Mouse (Mus musculus) kidney, adult 11 months (tissue): ENCODE data around the gene Eefsec.
A peak's percentile ranks its signal among the peaks of the same experiment; 100 is the strongest.

Experiments
- DNase-seq: peaks from one replicate; pipeline ENCODE4 v3.0.0; 2022

Gene Eefsec

GRCm38 (mm10) chr6:88254082-88254481, 192.3 kb downstream of the Eefsec start:
- DNase-seq, result no peak

GRCm38 (mm10) chr6:88251798-88252478, 194.4 kb downstream of the Eefsec start:
- DNase-seq, result no peak

- no peak for DNase-seq
Observed at GRCm38 (mm10) chr6:88251396-88251795, 194.9 kb downstream of the Eefsec start.

- DNase-seq, result no peak
Observed at GRCm38 (mm10) chr6:88249231-88249630, 197.1 kb downstream of the Eefsec start.

- DNase-seq, result peak; percentile 56
Observed at GRCm38 (mm10) chr6:88242604-88243003, 203.7 kb downstream of the Eefsec start.

GRCm38 (mm10) chr6:88236513-88236912, 209.8 kb downstream of the Eefsec start:
- no peak for DNase-seq

- no peak for DNase-seq
Observed at GRCm38 (mm10) chr6:88235983-88236382, 210.4 kb downstream of the Eefsec start.

GRCm38 (mm10) chr6:88235461-88235860, 210.9 kb downstream of the Eefsec start:
- DNase-seq, result no peak

GRCm38 (mm10) chr6:88233996-88234395, 212.3 kb downstream of the Eefsec start:
- DNase-seq, result peak; percentile 58

- DNase-seq, result no peak
Observed at GRCm38 (mm10) chr6:88232221-88232620, 214.1 kb downstream of the Eefsec start.

- no peak for DNase-seq
Observed at GRCm38 (mm10) chr6:88231821-88232220, 214.5 kb downstream of the Eefsec start.

- no peak for DNase-seq
Observed at GRCm38 (mm10) chr6:88229221-88229620, 217.1 kb downstream of the Eefsec start.

- no peak for DNase-seq
Observed at GRCm38 (mm10) chr6:88227537-88227936, 218.8 kb downstream of the Eefsec start.

GRCm38 (mm10) chr6:88226570-88226994, 219.8 kb downstream of the Eefsec start:
- DNase-seq, result no peak

- DNase-seq, result no peak
Observed at GRCm38 (mm10) chr6:88221968-88222367, 224.4 kb downstream of the Eefsec start, which contains the start of gene Dnajb8. Dnajb8 (plus strand) TSS chr6:88222268.

GRCm38 (mm10) chr6:88219094-88219493, 227.2 kb downstream of the Eefsec start:
- no peak for DNase-seq

- no peak for DNase-seq
Observed at GRCm38 (mm10) chr6:88216199-88216598, 230.1 kb downstream of the Eefsec start.

GRCm38 (mm10) chr6:88215797-88216196, 230.5 kb downstream of the Eefsec start:
- DNase-seq, result no peak

- no peak for DNase-seq
Observed at GRCm38 (mm10) chr6:88210182-88210581, 236.2 kb downstream of the Eefsec start.

- no peak for DNase-seq
Observed at GRCm38 (mm10) chr6:88209453-88209852, 236.9 kb downstream of the Eefsec start.

- DNase-seq, result no peak
Observed at GRCm38 (mm10) chr6:88208321-88208720, 238.0 kb downstream of the Eefsec start.

- DNase-seq, result no peak
Observed at GRCm38 (mm10) chr6:88207403-88208033, 238.8 kb downstream of the Eefsec start.
